Mouse (Mus musculus) stomach, postnatal 0 days (tissue): Measurements from ENCODE around the gene Negr1.

ENCODE experiments used
- CTCF ChIP-seq: IDR thresholded peaks from 2 replicates; pipeline ENCODE4 v1.5.1; 2016; ENCODE audit warnings: antibody characterized with exemption, low read depth, mild to moderate bottlenecking, moderate library complexity
- EP300 ChIP-seq: optimal IDR thresholded peaks from 2 replicates; pipeline ENCODE3; 2016; ENCODE audit warnings: antibody characterized with exemption

- TF ChIP-seq EP300: no peak
- no peak for TF ChIP-seq CTCF
Measured at GRCm38 (mm10) chr3:157085180-157085579, 523.6 kb downstream of the Negr1 start.
